Mouse (Mus musculus): ENCODE results near the gene Tcf7.

DNA sequence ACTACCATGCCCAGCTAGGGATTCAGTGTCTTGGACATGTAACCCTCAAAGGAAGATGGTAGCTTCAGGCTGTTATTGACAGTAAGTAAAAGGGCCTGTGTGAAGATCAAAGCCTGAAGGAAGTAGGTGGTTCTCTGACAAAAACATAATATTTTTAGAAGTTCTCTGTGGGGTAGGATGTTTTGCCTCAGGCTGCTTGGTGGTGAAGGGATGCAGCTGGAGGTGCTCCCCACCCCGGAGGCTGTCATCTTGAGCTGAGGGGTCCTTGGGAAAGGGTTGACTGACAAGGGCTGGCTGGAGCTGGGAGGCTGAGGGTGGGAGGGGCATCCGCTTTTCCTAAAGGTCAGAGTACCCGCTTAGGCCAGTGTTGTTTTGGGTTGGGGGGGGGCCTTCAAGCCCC, 26.7 kb upstream of the Tcf7 start:
- no peak for TF ChIP-seq TAL1 (conservative IDR thresholded peaks at IDR 0.05; ENCODE audit: low read depth, low read length)
- TF ChIP-seq CTCF (IDR thresholded peaks at IDR 0.05; ENCODE audit: low read depth, low read length): no peak
- TF ChIP-seq GATA2 (IDR thresholded peaks at IDR 0.05; ENCODE audit: borderline replicate concordance, low read depth, low read length): no peak
